Mouse (Mus musculus): Measurements from ENCODE around the gene Zfyve28. TPM values are rescaled to one million over a fixed set of nuclear protein-coding genes. Genes with fewer than 3 reads are reported as not detected.
A peak's percentile ranks its signal among the peaks of the same experiment; 100 is the strongest.

The Zfyve28 gene
- polyA plus RNA-seq, 1 experiment: 0.36 TPM

DNA sequence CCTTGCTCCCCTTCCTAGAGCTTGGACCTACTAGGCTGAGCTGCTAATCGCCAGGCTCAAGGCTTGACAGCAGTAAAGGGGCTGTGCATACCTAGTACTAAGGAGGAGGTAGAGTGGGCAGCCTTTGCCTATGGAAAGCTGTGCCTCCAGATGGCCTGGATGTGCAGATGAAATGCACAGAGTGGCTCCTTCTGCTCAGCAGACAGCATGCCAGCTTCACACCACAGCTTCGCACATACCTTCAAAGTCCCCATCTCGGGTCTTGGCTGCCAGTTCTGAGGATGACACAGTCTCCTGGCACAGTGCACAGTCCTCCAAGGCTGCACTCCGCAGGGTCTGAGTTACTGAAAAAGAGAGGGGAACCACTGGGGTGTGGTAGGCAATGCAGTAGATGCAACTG is 91.0 kb downstream of the Zfyve28 start:
- TF ChIP-seq CTCF (conservative IDR thresholded peaks at IDR 0.05; ENCODE audit: insufficient read depth, insufficient read length, low read depth, low read length): no peak
- no peak for TF ChIP-seq POLR2A (IDR thresholded peaks at IDR 0.05; ENCODE audit: low read depth, low read length)
- Histone ChIP-seq H3K27me3 (replicated peaks; ENCODE audit: control insufficient read depth, insufficient read depth, low read length) (no peaks in the 10 kb centered on the region), H3K27ac (ENCODE audit: insufficient read depth, low read depth, low read length) (no peak overlapping the region), H3K4me3 (ENCODE audit: insufficient read depth, low read depth, low read length) (no peak overlapping the region), H3K4me1 (ENCODE audit: control insufficient read depth, insufficient read depth, low read length) (0 out of 2 replicates have a peak, but pooled peaks cover 4% of the 10 kb centered on the region), H3K36me3 (ENCODE audit: control insufficient read depth, insufficient read depth, low read length) (no peaks in the 10 kb centered on the region)
- DNase-seq: no peak
- 77% methylated on average over 4 of the region's 4 CpGs for WGBS

DNA sequence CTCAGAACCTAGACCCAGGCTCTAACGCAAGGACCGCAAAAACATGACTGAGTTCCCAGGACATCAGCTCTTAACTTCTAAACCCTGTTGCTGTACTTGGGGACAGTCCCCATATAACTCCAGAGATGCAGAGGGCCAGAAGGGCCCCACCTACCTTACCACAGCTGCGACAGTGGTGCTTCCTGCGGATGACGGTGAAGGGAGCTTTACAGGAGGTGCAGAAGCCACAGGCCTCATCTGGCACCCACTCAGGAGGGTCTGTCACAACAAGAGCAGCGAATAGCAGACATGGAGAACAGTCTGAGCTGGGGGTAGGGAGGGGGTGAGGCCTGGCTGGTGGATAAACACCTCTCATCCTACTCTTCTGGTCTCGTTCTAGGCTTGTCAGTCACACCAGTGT is 91.8 kb downstream of the Zfyve28 start:
- no peak overlapping the region for H3K4me3 ChIP-seq (ENCODE audit: insufficient read depth, low read depth, low read length)
- 0 out of 2 replicates have a peak, but pooled peaks cover 4% of the 10 kb centered on the region for H3K4me1 ChIP-seq (ENCODE audit: control insufficient read depth, insufficient read depth, low read length)
- no peaks in the 10 kb centered on the region for H3K27me3 ChIP-seq (replicated peaks; ENCODE audit: control insufficient read depth, insufficient read depth, low read length)
- no peaks in the 10 kb centered on the region for H3K36me3 ChIP-seq (ENCODE audit: control insufficient read depth, insufficient read depth, low read length)
- TF ChIP-seq POLR2A (IDR thresholded peaks at IDR 0.05; ENCODE audit: low read depth, low read length) (no peak), CTCF (conservative IDR thresholded peaks at IDR 0.05; ENCODE audit: insufficient read depth, insufficient read length, low read depth, low read length) (no peak)
- no peak overlapping the region for H3K27ac ChIP-seq (ENCODE audit: insufficient read depth, low read depth, low read length)
- WGBS: 86% methylated on average over 7 of the region's 7 CpGs
- DNase-seq: no peak

DNA sequence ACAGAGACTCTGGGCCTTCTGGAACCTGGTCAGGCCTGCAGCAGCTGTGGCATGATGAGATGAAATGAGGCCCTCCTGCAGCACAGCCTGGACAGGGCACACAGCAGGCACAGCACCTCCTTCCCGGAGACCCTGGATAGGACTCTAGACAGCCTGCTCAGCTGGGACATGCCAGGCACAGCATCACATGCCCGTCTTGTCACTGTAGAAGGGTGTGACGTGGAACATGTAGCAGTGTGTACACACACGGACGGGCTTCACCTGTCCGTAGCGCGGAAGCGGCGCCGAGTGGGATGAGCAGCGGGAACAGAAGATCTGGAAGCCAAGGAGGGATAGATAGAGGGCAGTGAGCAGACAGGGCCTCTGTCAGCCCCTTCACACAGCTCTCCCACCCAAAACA is 92.5 kb downstream of the Zfyve28 start:
- Histone ChIP-seq H3K4me3 (ENCODE audit: insufficient read depth, low read depth, low read length) (no peak overlapping the region), H3K36me3 (ENCODE audit: control insufficient read depth, insufficient read depth, low read length) (no peaks in the 10 kb centered on the region), H3K27me3 (replicated peaks; ENCODE audit: control insufficient read depth, insufficient read depth, low read length) (no peaks in the 10 kb centered on the region), H3K4me1 (ENCODE audit: control insufficient read depth, insufficient read depth, low read length) (0 out of 2 replicates have a peak, but pooled peaks cover under 1% of the 10 kb centered on the region), H3K27ac (ENCODE audit: insufficient read depth, low read depth, low read length) (no peak overlapping the region)
- TF ChIP-seq POLR2A (IDR thresholded peaks at IDR 0.05; ENCODE audit: low read depth, low read length) (no peak), CTCF (conservative IDR thresholded peaks at IDR 0.05; ENCODE audit: insufficient read depth, insufficient read length, low read depth, low read length) (no peak)
- 97% methylated on average over 12 of the region's 12 CpGs for WGBS
- DNase-seq: no peak

DNA sequence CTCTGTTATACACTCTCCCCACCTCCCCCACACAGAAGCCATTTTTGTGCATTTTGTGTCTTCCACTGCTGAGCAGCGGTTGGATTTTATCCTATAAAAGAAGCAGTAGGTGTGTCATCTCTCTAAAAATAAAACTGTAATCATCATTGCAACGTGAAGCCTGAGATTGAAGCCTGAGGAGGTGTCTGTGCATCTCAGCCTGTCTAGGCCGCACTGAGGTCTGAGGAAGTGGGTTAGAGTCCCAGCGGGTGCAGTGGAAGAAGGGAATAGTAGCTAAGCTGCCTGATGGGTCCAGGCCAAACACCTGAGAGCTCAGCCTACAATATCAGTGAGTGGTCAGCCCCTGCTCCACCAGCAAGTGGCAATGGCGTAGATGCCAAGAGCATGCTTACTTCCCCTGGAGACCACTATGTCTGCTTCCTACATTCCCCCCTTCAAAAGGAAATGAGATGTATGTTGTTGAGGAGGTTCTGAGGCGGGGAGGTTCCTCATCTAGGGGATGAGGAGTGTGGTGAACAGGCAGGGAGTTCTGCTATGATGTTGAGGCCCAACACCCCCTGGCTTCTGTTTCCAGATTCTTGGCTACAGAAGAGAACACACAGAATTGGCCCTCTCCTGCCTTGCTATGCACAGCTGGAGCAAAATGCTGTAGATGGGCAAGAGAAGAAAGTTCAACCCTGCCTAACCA is 93.1 kb downstream of the Zfyve28 start:
- no peak overlapping the region for H3K4me3 ChIP-seq (ENCODE audit: insufficient read depth, low read depth, low read length)
- WGBS: 83% methylated on average over 6 of the region's 6 CpGs
- no peak overlapping the region for H3K27ac ChIP-seq (ENCODE audit: insufficient read depth, low read depth, low read length)

DNA sequence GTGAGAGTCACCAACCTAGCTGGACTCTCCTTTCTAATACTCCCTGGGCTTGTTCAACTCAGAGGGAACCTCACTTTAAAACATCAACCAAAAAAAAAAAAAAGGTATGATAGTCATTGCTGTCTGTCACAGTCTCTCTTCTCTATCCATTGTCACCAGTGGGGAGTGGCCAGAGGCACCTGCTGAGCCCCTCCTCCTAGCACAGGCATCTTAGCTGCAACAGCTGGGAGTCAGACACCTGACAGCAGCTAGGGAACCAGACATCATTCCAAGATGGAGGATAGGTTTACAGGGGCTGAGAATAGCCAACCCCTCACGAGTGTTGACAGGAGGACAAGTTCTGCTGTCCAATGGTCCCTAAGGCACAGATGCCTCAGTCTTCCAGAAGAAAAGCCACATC is 93.8 kb downstream of the Zfyve28 start:
- no peak overlapping the region for H3K4me3 ChIP-seq (ENCODE audit: insufficient read depth, low read depth, low read length)
- H3K27me3 ChIP-seq (replicated peaks; ENCODE audit: control insufficient read depth, insufficient read depth, low read length): no peaks in the 10 kb centered on the region
- no peak for TF ChIP-seq CTCF (conservative IDR thresholded peaks at IDR 0.05; ENCODE audit: insufficient read depth, insufficient read length, low read depth, low read length)
- TF ChIP-seq POLR2A (IDR thresholded peaks at IDR 0.05; ENCODE audit: low read depth, low read length): no peak
- H3K27ac ChIP-seq (ENCODE audit: insufficient read depth, low read depth, low read length): no peak overlapping the region
- no peak for DNase-seq
- WGBS: 50% methylated on average over 1 of the region's 1 CpGs
- no peaks in the 10 kb centered on the region for H3K36me3 ChIP-seq (ENCODE audit: control insufficient read depth, insufficient read depth, low read length)
- H3K4me1 ChIP-seq (ENCODE audit: control insufficient read depth, insufficient read depth, low read length): 0 out of 2 replicates have a peak, but pooled peaks cover 4% of the 10 kb centered on the region

More for the DNA sequence above, 93.1 kb downstream of the Zfyve28 start:
- no peak for TF ChIP-seq CTCF (conservative IDR thresholded peaks at IDR 0.05; ENCODE audit: insufficient read depth, insufficient read length, low read depth, low read length)
- TF ChIP-seq POLR2A (IDR thresholded peaks at IDR 0.05; ENCODE audit: low read depth, low read length): no peak
- DNase-seq: no peak
- Histone ChIP-seq H3K36me3 (ENCODE audit: control insufficient read depth, insufficient read depth, low read length) (no peaks in the 10 kb centered on the region), H3K4me1 (ENCODE audit: control insufficient read depth, insufficient read depth, low read length) (0 out of 2 replicates have a peak, but pooled peaks cover 4% of the 10 kb centered on the region), H3K27me3 (replicated peaks; ENCODE audit: control insufficient read depth, insufficient read depth, low read length) (no peaks in the 10 kb centered on the region)

DNA sequence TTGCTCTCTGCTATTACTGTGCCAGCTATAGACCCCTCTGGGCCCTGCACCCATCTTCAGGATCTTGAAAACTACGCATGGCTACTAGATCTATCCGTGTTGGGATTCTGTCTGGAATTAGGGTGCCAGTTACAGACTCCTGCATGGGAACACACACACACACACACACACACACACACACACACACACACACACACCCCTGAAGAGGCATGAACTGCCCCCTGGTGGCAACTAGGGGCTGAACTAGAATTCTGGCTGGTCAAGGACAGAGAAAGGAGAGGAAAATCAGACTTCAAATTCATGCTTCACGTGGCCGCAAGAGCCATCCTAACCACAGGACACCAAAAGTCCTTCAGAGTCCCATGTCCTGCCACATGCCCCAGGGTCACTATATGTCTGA is 96.4 kb downstream of the Zfyve28 start:
- Histone ChIP-seq H3K4me1 (ENCODE audit: control insufficient read depth, insufficient read depth, low read length) (peaks cover 12% of the 10 kb centered on the region; the same call in 1 of the 2 replicates), H3K27me3 (replicated peaks; ENCODE audit: control insufficient read depth, insufficient read depth, low read length) (no peaks in the 10 kb centered on the region), H3K27ac (ENCODE audit: insufficient read depth, low read depth, low read length) (no peak overlapping the region), H3K4me3 (ENCODE audit: insufficient read depth, low read depth, low read length) (no peak overlapping the region), H3K36me3 (ENCODE audit: control insufficient read depth, insufficient read depth, low read length) (no peaks in the 10 kb centered on the region)
- no peak for TF ChIP-seq POLR2A (IDR thresholded peaks at IDR 0.05; ENCODE audit: low read depth, low read length)
- peak; percentile 51 for TF ChIP-seq CTCF (conservative IDR thresholded peaks at IDR 0.05; ENCODE audit: insufficient read depth, insufficient read length, low read depth, low read length)
- DNase-seq: peak; percentile 48
- 73% methylated on average over 4 of the region's 4 CpGs for WGBS

DNA sequence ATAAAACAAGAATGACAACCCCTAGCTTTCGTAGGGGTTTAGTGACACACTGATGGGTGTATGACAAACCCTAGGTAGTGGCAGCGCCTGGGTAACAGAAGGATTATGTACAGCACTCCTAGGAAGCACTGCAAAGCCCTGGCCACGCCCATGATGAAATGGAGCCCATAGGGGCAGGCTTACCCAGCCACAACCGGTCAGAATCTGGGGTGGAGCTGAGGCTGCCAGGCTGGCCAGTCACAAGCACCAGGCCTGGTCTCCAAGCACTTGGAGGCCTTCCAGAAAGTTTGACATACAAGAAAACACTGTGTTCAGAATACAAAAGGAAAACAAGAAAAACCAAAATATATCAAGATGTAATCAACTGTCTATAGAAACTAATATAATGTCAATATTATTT is 97.2 kb downstream of the Zfyve28 start:
- DNase-seq: peak; percentile 83
- no peak overlapping the region for H3K4me3 ChIP-seq (ENCODE audit: insufficient read depth, low read depth, low read length)
- no peaks in the 10 kb centered on the region for H3K27me3 ChIP-seq (replicated peaks; ENCODE audit: control insufficient read depth, insufficient read depth, low read length)
- H3K36me3 ChIP-seq (ENCODE audit: control insufficient read depth, insufficient read depth, low read length): no peaks in the 10 kb centered on the region
- 0 out of 2 replicates have a peak overlapping the region, but pooled peaks have one; percentile 17 for H3K27ac ChIP-seq (ENCODE audit: insufficient read depth, low read depth, low read length)
- WGBS: 49% methylated on average over 4 of the region's 4 CpGs
- peaks cover 14% of the 10 kb centered on the region for H3K4me1 ChIP-seq (ENCODE audit: control insufficient read depth, insufficient read depth, low read length)
- TF ChIP-seq POLR2A (IDR thresholded peaks at IDR 0.05; ENCODE audit: low read depth, low read length): no peak
- no peak for TF ChIP-seq CTCF (conservative IDR thresholded peaks at IDR 0.05; ENCODE audit: insufficient read depth, insufficient read length, low read depth, low read length)
